Mouse (Mus musculus): ENCODE data around the gene Rps6ka3.

DNA sequence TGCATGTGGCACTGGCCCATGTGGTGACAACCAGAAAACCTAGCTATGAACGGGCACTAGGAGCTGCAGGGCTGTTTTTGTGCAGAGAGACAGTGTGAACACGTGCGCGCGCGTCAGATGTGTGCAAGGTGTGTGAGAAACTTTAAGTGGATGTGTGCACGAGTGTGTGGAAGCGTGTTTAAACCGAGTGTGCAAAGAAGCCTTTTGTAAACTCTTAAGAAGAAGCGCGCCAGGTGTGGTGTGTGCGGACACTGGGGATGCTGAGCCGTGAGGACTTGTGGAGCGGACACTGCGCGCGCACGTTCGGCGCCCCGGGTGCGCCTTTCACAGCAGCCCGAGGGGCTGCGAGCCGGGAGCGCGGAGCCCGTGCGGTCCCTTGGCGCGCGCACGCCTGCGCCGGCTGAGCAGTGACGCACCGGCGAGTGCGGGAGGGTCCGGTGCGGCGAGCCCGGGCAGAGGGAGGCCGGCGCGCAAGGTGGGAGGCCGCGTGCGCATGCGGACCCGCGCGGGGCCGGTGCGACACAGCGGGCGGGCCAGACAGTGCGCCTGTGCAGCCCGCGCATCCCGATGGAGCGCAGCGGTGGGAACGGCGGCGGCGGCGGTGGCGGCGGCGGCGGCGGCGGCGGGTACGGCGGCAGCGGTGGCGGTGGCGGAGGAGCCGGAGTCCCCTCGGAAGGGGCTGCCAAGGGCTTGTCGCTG lies 204.2 kb downstream of the Rps6ka3 start, which contains the start of gene Map7d2:
- TF ChIP-seq POLR2A (IDR thresholded peaks at IDR 0.05; ENCODE audit: insufficient read depth, low read depth, low read length) = peak; percentile 35; the same call in 1 of the 2 replicates
- no peak for TF ChIP-seq CTCF (IDR thresholded peaks at IDR 0.05; ENCODE audit: insufficient read depth, low read depth, low read length)
